Mouse (Mus musculus) forebrain, embryonic 11.5 days (tissue): ENCODE measurements around the gene Zfyve9. TPM values are rescaled to one million over a fixed set of nuclear protein-coding genes. Genes with fewer than 3 reads are reported as not detected.

ENCODE experiments used
- ATAC-seq: fragments of 200-750 bp; cut with Nextera tagmentation; replicated peaks from 2 replicates; pipeline ENCODE4 v1.8.0; 2017; ENCODE audit warnings: moderate TSS enrichment; ENCODE audit not compliant: low FRiP score
- DNase-seq: peaks from one replicate; pipeline ENCODE4 v3.0.0-alpha.2; 2017; ENCODE audit warnings: low spot score
- H3K27ac ChIP-seq: fragments of 300-500 bp; sonication (generic); 2 replicates; pipeline ENCODE4 v1.5.1; 2014; ENCODE audit warnings: low read depth, low read length
- H3K27me3 ChIP-seq: fragments of 300-500 bp; sonication (generic); 2 replicates; pipeline ENCODE4 v1.6.1; 2014; ENCODE audit warnings: mild to moderate bottlenecking, low read length, mixed read lengths; ENCODE audit not compliant: control insufficient read depth, insufficient read depth
- H3K36me3 ChIP-seq: fragments of 300-500 bp; sonication (generic); 2 replicates; pipeline ENCODE4 v1.6.1; 2014; ENCODE audit warnings: mild to moderate bottlenecking, low read length, moderate library complexity, mixed read lengths; ENCODE audit not compliant: control insufficient read depth, insufficient read depth
- H3K4me1 ChIP-seq: fragments of 300-500 bp; sonication (generic); replicated peaks from 2 replicates; pipeline ENCODE4 v1.6.1; 2014; ENCODE audit warnings: low read length, mixed read lengths; ENCODE audit not compliant: control insufficient read depth, insufficient read depth
- H3K4me2 ChIP-seq: fragments of 300-500 bp; sonication (generic); 2 replicates; pipeline ENCODE4 v1.6.1; 2014; ENCODE audit warnings: low read depth, mild to moderate bottlenecking, low read length, moderate library complexity, mixed read lengths; ENCODE audit not compliant: severe bottlenecking
- H3K4me3 ChIP-seq: fragments of 300-500 bp; sonication (generic); 2 replicates; pipeline ENCODE4 v1.5.1; 2014; ENCODE audit warnings: low read depth, low read length
- H3K9ac ChIP-seq: fragments of 300-500 bp; sonication (generic); 2 replicates; pipeline ENCODE4 v1.6.1; 2014; ENCODE audit warnings: low read length
- H3K9me3 ChIP-seq: fragments of 300-500 bp; sonication (generic); 2 replicates; pipeline ENCODE4 v1.6.1; 2016; ENCODE audit warnings: low read length, mixed read lengths; ENCODE audit not compliant: control insufficient read depth
- WGBS: fragments of 180-500 bp; shearing (Covaris S2); extraction: QIAGEN DNeasy Blood & Tissue Kit; methylation state at CpG from one replicate; pipeline ENCODE4 v1.1.7; 2014; 5-methylcytosine and 5-hydroxymethylcytosine counted together
- polyA plus RNA-seq: library from polyadenylated mRNA; unstranded; fragments of >200 nt; fragmentation: Nextera tagmentation; extraction: Ambion mirVana; gene quantifications from 2 replicates; pipeline ENCODE4 v1.2.1, GENCODE M21; 2014

Zfyve9 gene
- 4.0 and 4.8 TPM in 2 replicates for polyA plus RNA-seq

- Histone ChIP-seq H3K9me3 (no peaks in the 10 kb centered on the region), H3K4me2 (peak within 1 kb of the TSS; percentile 69), H3K36me3 (no peaks in the 10 kb centered on the region), H3K27ac (peak within 1 kb of the TSS; percentile 95), H3K27me3 (no peaks in the 10 kb centered on the region), H3K4me1 (peaks cover 5% of the 10 kb centered on the region; the same call in 1 of the 2 replicates), H3K9ac (peak within 1 kb of the TSS; percentile 99), H3K4me3 (peak within 1 kb of the TSS; percentile 91)
- DNase-seq (peak; percentile 90), ATAC-seq (peak; percentile 93)
- under 1% methylated on average over 88 of the region's 111 CpGs for WGBS
Measured at GRCm38 (mm10) chr4:108780057-108780863, at the start of gene Zfyve9. Zfyve9 (minus strand) TSS chr4:108780798.

- Histone ChIP-seq H3K4me1 (no peaks in the 10 kb centered on the region; the same call in 1 of the 2 replicates), H3K27ac (no peak overlapping the region), H3K36me3 (peaks cover 15% of the 10 kb centered on the region; the same call in 1 of the 2 replicates), H3K4me3 (no peak overlapping the region), H3K27me3 (no peaks in the 10 kb centered on the region), H3K9me3 (no peaks in the 10 kb centered on the region), H3K4me2 (no peak overlapping the region), H3K9ac (no peak overlapping the region)
- ATAC-seq: no peak
- DNase-seq: no peak
- WGBS: 98% methylated on average over 2 of the region's 2 CpGs
Measured at GRCm38 (mm10) chr4:108826643-108827042, 46.0 kb upstream of the Zfyve9 start.

- Histone ChIP-seq H3K9me3 (no peaks in the 10 kb centered on the region), H3K4me3 (no peak overlapping the region), H3K4me1 (no peaks in the 10 kb centered on the region), H3K27ac (no peak overlapping the region), H3K4me2 (no peak overlapping the region), H3K36me3 (peaks cover 15% of the 10 kb centered on the region; the same call in 1 of the 2 replicates), H3K27me3 (no peaks in the 10 kb centered on the region), H3K9ac (no peak overlapping the region)
- ATAC-seq: no peak
- 92% methylated on average over 1 of the region's 1 CpGs for WGBS
- no peak for DNase-seq
Measured at GRCm38 (mm10) chr4:108826096-108826495, 45.5 kb upstream of the Zfyve9 start.

- no peak overlapping the region for H3K27ac ChIP-seq
- no peak overlapping the region for H3K9ac ChIP-seq
- ATAC-seq (no peak), DNase-seq (no peak)
- H3K9me3 ChIP-seq: no peaks in the 10 kb centered on the region
- H3K4me1 ChIP-seq: no peaks in the 10 kb centered on the region
- 98% methylated on average over 3 of the region's 3 CpGs for WGBS
- H3K4me2 ChIP-seq: no peak overlapping the region
- H3K36me3 ChIP-seq: peaks cover 15% of the 10 kb centered on the region; the same call in 1 of the 2 replicates
- H3K27me3 ChIP-seq: no peaks in the 10 kb centered on the region
- H3K4me3 ChIP-seq: no peak overlapping the region
Measured at GRCm38 (mm10) chr4:108825677-108826076, 45.1 kb upstream of the Zfyve9 start.

GRCm38 (mm10) chr4:108811550-108811949, 31.0 kb upstream of the Zfyve9 start:
- H3K9ac ChIP-seq: no peak overlapping the region
- H3K4me2 ChIP-seq: no peak overlapping the region
- DNase-seq (no peak), ATAC-seq (no peak)
- H3K27me3 ChIP-seq: no peaks in the 10 kb centered on the region
- 71% methylated on average over 6 of the region's 6 CpGs for WGBS
- no peak overlapping the region for H3K4me3 ChIP-seq
- no peaks in the 10 kb centered on the region for H3K36me3 ChIP-seq
- no peaks in the 10 kb centered on the region for H3K4me1 ChIP-seq
- no peaks in the 10 kb centered on the region for H3K9me3 ChIP-seq
- no peak overlapping the region for H3K27ac ChIP-seq

- 65% methylated on average over 4 of the region's 4 CpGs for WGBS
- no peak overlapping the region for H3K4me2 ChIP-seq
- no peak for ATAC-seq
Measured at GRCm38 (mm10) chr4:108811142-108811541, 30.5 kb upstream of the Zfyve9 start.

GRCm38 (mm10) chr4:108803535-108803934, 22.9 kb upstream of the Zfyve9 start:
- no peak overlapping the region for H3K27ac ChIP-seq
- no peak for ATAC-seq

More at GRCm38 (mm10) chr4:108811142-108811541, 30.5 kb upstream of the Zfyve9 start:
- Histone ChIP-seq H3K27ac (no peak overlapping the region), H3K4me3 (no peak overlapping the region), H3K27me3 (no peaks in the 10 kb centered on the region), H3K36me3 (no peaks in the 10 kb centered on the region), H3K4me1 (no peaks in the 10 kb centered on the region), H3K9me3 (no peaks in the 10 kb centered on the region), H3K9ac (no peak overlapping the region)
- no peak for DNase-seq

GRCm38 (mm10) chr4:108798083-108798830, 17.7 kb upstream of the Zfyve9 start:
- Histone ChIP-seq H3K27ac (no peak overlapping the region), H3K9ac (no peak overlapping the region), H3K4me2 (no peak overlapping the region), H3K27me3 (no peaks in the 10 kb centered on the region), H3K9me3 (no peaks in the 10 kb centered on the region), H3K36me3 (no peaks in the 10 kb centered on the region), H3K4me3 (no peak overlapping the region), H3K4me1 (0 out of 2 replicates have a peak, but pooled peaks cover 3% of the 10 kb centered on the region)
- DNase-seq: peak; percentile 76
- WGBS: 55% methylated on average over 2 of the region's 2 CpGs
- ATAC-seq: no peak

More at GRCm38 (mm10) chr4:108803535-108803934, 22.9 kb upstream of the Zfyve9 start:
- no peaks in the 10 kb centered on the region for H3K9me3 ChIP-seq
- DNase-seq: no peak
- H3K4me2 ChIP-seq: no peak overlapping the region
- no peaks in the 10 kb centered on the region for H3K27me3 ChIP-seq
- H3K9ac ChIP-seq: no peak overlapping the region
- no peak overlapping the region for H3K4me3 ChIP-seq
- H3K36me3 ChIP-seq: no peaks in the 10 kb centered on the region
- WGBS: 93% methylated on average over 2 of the region's 2 CpGs
- H3K4me1 ChIP-seq: no peaks in the 10 kb centered on the region
